Mouse (Mus musculus) hindbrain, embryonic 12.5 days (tissue): ENCODE data around the gene Prkca. TPM values are rescaled to one million over a fixed set of nuclear protein-coding genes. Genes with fewer than 3 reads are reported as not detected.
A peak's percentile ranks its signal among the peaks of the same experiment; 100 is the strongest.

Experiments used
- ATAC-seq: fragments of 200-750 bp; cut with Nextera tagmentation; 2 replicates; pipeline ENCODE4 v1.8.0; 2017; ENCODE audit warnings: moderate TSS enrichment; ENCODE audit not compliant: low FRiP score
- H3K27ac ChIP-seq: fragments of 300-500 bp; sonication (generic); 2 replicates; pipeline ENCODE4 v1.5.1; 2016; ENCODE audit warnings: mild to moderate bottlenecking
- H3K27me3 ChIP-seq: fragments of 300-500 bp; sonication (generic); 2 replicates; pipeline ENCODE4 v1.6.1; 2016; ENCODE audit warnings: mild to moderate bottlenecking
- H3K36me3 ChIP-seq: fragments of 300-500 bp; sonication (generic); 2 replicates; pipeline ENCODE4 v1.6.1; 2016; ENCODE audit warnings: mild to moderate bottlenecking
- H3K4me1 ChIP-seq: fragments of 300-500 bp; sonication (generic); 2 replicates; pipeline ENCODE4 v1.6.1; 2016
- H3K4me2 ChIP-seq: fragments of 300-500 bp; sonication (generic); replicated peaks from 2 replicates; pipeline ENCODE4 v1.6.1; 2016; ENCODE audit warnings: mild to moderate bottlenecking
- H3K4me3 ChIP-seq: fragments of 300-500 bp; sonication (generic); 2 replicates; pipeline ENCODE4 v1.5.1; 2016; ENCODE audit warnings: mild to moderate bottlenecking
- H3K9ac ChIP-seq: fragments of 300-500 bp; sonication (generic); 2 replicates; pipeline ENCODE4 v1.6.1; 2016; ENCODE audit warnings: mild to moderate bottlenecking, moderate library complexity
- H3K9me3 ChIP-seq: fragments of 300-500 bp; sonication (generic); replicated peaks from 2 replicates; pipeline ENCODE4 v1.6.1; 2016; ENCODE audit warnings: mild to moderate bottlenecking
- WGBS: fragments of 180-500 bp; shearing (Covaris S2); methylation state at CpG from one replicate; pipeline ENCODE4 v1.1.7; 2016; 5-methylcytosine and 5-hydroxymethylcytosine counted together
- polyA plus RNA-seq: library from polyadenylated mRNA; unstranded; fragments of >200 nt; fragmentation: Nextera tagmentation; extraction: Ambion mirVana; gene quantifications from 2 replicates; pipeline ENCODE4 v1.2.1, GENCODE M21; 2016

The Prkca gene
- polyA plus RNA-seq, 1 experiment from 2014 or later, result 8.3 TPM

DNA sequence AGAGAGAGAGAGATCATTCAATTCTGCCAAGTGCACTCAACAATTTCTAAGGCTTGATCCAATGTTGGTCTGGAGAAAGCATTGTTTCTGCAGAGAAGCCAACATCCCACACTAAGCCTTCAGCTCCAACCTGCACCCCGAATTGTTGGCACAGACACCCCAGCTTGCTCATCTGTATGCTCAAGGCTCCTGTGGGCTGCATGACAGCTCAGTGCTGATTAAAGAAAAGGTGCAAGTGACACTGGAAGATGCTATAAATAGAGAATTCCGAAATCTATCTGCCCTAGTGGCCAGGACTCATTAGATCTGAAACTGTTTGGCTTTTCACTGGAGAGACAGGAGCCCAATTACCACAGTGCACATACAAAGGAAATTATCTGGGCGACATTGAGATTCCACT is 207.4 kb downstream of the Prkca start:
- H3K36me3 ChIP-seq, result no peaks in the 10 kb centered on the region
- no peaks in the 10 kb centered on the region for H3K4me1 ChIP-seq
- H3K4me3 ChIP-seq, result no peak overlapping the region
- no peaks in the 10 kb centered on the region for H3K27me3 ChIP-seq
- ATAC-seq, result no peak
- no peaks in the 10 kb centered on the region for H3K9me3 ChIP-seq
- H3K9ac ChIP-seq, result no peak overlapping the region
- H3K27ac ChIP-seq, result no peak overlapping the region
- 72% methylated on average over 3 of the region's 3 CpGs for WGBS
- H3K4me2 ChIP-seq, result no peak overlapping the region

DNA sequence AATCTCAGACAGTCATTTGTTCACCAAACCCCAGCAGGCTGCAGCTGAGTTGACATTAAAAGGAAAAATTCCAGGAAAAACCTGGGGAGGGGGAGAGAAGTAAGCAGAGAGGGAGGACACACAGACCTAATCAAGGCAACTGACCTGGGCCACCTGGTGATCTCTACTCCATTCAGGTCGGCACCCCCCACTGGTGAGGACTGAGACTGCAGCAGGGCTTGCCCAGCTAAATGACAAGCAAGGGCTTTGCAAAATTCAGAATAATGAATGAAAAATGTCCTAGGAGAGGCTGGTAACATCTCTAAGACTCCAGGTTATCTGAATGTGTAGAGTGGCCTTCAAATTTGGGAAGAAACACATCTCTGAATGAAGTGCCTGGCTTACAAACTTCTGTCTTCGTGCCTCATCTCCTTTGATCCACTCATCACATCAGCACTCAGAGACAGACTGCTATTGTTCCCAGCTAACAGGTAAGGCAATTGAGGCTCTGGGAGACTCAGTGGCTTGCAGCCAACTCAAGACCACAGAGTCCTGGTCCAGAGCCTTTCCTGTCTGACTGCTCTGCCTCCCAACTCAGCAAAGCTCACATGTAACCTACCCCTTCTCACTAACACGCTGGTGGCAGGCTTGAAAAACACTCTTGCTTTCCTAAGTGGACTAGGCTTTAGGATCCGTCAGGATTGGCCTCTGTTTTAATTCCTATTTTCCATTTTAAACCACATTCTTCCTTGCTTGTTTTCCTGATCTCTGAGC is 208.1 kb downstream of the Prkca start:
- Histone ChIP-seq H3K4me1 (no peaks in the 10 kb centered on the region), H3K27ac (no peak overlapping the region), H3K36me3 (no peaks in the 10 kb centered on the region), H3K4me3 (no peak overlapping the region), H3K27me3 (no peaks in the 10 kb centered on the region), H3K9me3 (no peaks in the 10 kb centered on the region), H3K4me2 (no peak overlapping the region), H3K9ac (no peak overlapping the region)
- 24% methylated on average over 4 of the region's 4 CpGs for WGBS
- no peak for ATAC-seq

GRCm38 (mm10) chr11:108128593-108128992 is 215.1 kb downstream of the Prkca start:
- 0 out of 2 replicates have a peak, but pooled peaks have one; percentile 22 for ATAC-seq
- H3K4me2 ChIP-seq, result no peak overlapping the region
- no peaks in the 10 kb centered on the region for H3K36me3 ChIP-seq
- no peaks in the 10 kb centered on the region for H3K9me3 ChIP-seq
- 31% methylated on average over 5 of the region's 5 CpGs for WGBS
- no peak overlapping the region for H3K4me3 ChIP-seq
- H3K4me1 ChIP-seq, result no peaks in the 10 kb centered on the region
- no peaks in the 10 kb centered on the region for H3K27me3 ChIP-seq
- H3K9ac ChIP-seq, result no peak overlapping the region
- H3K27ac ChIP-seq, result no peak overlapping the region

DNA sequence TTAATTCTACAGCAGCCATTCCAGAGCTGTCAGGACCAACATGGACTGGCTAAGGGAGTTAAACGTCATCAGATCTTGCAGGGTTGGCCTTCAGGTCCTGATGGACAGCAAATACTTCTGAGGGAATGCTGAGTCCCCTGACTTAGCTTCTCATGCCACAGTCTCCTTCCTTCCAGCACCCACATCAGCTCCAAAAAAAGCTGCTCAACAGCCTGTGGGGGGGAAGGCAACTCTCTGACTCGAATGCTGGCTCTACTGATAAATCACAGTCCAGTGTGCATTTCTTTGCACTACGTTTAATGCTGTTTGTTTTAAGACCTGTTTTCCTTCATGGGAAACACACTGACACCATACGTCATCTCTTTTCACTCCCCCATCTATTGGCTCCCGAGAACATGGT is 215.8 kb downstream of the Prkca start:
- ATAC-seq, result no peak
- H3K4me3 ChIP-seq, result no peak overlapping the region
- H3K27ac ChIP-seq, result no peak overlapping the region
- no peaks in the 10 kb centered on the region for H3K9me3 ChIP-seq
- H3K4me1 ChIP-seq, result no peaks in the 10 kb centered on the region
- H3K27me3 ChIP-seq, result no peaks in the 10 kb centered on the region
- H3K9ac ChIP-seq, result no peak overlapping the region
- H3K36me3 ChIP-seq, result no peaks in the 10 kb centered on the region
- WGBS, result 87% methylated on average over 5 of the region's 5 CpGs
- no peak overlapping the region for H3K4me2 ChIP-seq

DNA sequence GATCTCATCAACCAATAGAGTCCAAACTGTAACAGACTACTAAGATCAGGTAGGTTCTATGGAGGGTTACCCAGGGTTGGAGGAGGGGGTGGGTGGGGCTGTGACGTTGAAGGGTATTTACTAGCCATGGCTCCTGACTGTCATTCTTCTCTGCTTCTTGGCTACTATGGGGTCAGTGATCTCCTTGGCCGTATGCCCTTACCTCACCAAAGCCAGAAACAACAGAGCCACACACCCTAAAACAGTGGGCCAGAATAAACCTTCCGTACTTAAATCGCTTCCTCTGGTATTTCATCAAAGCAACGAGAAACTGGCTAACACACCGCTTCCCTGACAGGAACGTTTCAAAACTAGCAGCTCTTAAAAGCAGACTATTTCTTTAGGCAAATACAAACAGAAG is 221.2 kb downstream of the Prkca start:
- ATAC-seq, result no peak
- no peaks in the 10 kb centered on the region for H3K36me3 ChIP-seq
- no peaks in the 10 kb centered on the region for H3K9me3 ChIP-seq
- no peak overlapping the region for H3K9ac ChIP-seq
- no peaks in the 10 kb centered on the region for H3K27me3 ChIP-seq
- H3K4me1 ChIP-seq, result no peaks in the 10 kb centered on the region
- H3K4me3 ChIP-seq, result no peak overlapping the region
- WGBS, result 89% methylated on average over 7 of the region's 7 CpGs
- H3K27ac ChIP-seq, result no peak overlapping the region
- no peak overlapping the region for H3K4me2 ChIP-seq

DNA sequence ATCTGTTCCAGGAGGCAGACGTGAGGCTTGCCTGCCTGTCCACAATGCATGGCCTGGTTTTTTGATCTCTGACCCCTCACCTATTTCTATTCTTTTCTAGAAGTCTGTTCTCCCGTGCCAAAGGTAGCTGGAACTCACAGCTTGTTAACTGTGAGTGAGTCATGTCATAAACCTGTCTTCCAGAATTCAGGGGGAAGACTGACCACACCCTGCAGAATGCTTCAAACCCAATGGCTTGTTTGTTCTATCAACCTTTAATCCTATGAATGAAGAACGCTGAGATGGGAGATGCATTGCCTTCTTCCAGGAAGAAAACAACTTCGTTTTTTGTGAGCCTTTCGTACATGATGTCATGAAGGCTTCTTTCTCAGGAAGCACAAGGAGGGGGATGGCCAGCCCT is 223.0 kb downstream of the Prkca start:
- H3K9me3 ChIP-seq, result no peaks in the 10 kb centered on the region
- 77% methylated on average over 5 of the region's 5 CpGs for WGBS
- no peaks in the 10 kb centered on the region for H3K36me3 ChIP-seq
- H3K9ac ChIP-seq, result no peak overlapping the region
- H3K4me1 ChIP-seq, result no peaks in the 10 kb centered on the region
- H3K4me2 ChIP-seq, result no peak overlapping the region
- ATAC-seq, result no peak
- no peaks in the 10 kb centered on the region for H3K27me3 ChIP-seq
- H3K4me3 ChIP-seq, result no peak overlapping the region
- H3K27ac ChIP-seq, result no peak overlapping the region

- H3K27me3 ChIP-seq, result no peaks in the 10 kb centered on the region
- no peaks in the 10 kb centered on the region for H3K36me3 ChIP-seq
- no peak overlapping the region for H3K9ac ChIP-seq
- H3K27ac ChIP-seq, result no peak overlapping the region
- ATAC-seq, result no peak
- no peaks in the 10 kb centered on the region for H3K4me1 ChIP-seq
- H3K4me3 ChIP-seq, result no peak overlapping the region
- H3K4me2 ChIP-seq, result no peak overlapping the region
- H3K9me3 ChIP-seq, result no peaks in the 10 kb centered on the region
- WGBS, result 81% methylated on average over 3 of the region's 3 CpGs
Observed at GRCm38 (mm10) chr11:108119785-108120184, 223.9 kb downstream of the Prkca start.

GRCm38 (mm10) chr11:108118814-108119213 is 224.9 kb downstream of the Prkca start:
- 86% methylated on average over 2 of the region's 2 CpGs for WGBS

GRCm38 (mm10) chr11:108118221-108118620 is 225.5 kb downstream of the Prkca start:
- WGBS, result 90% methylated on average over 5 of the region's 5 CpGs
- H3K4me1 ChIP-seq, result no peaks in the 10 kb centered on the region
- H3K9ac ChIP-seq, result no peak overlapping the region

More at GRCm38 (mm10) chr11:108118814-108119213, 224.9 kb downstream of the Prkca start:
- no peak overlapping the region for H3K27ac ChIP-seq
- H3K9me3 ChIP-seq, result no peaks in the 10 kb centered on the region
- H3K4me3 ChIP-seq, result no peak overlapping the region
- H3K4me1 ChIP-seq, result no peaks in the 10 kb centered on the region
- no peak overlapping the region for H3K9ac ChIP-seq
- no peak overlapping the region for H3K4me2 ChIP-seq
- H3K27me3 ChIP-seq, result no peaks in the 10 kb centered on the region
- ATAC-seq, result no peak
- no peaks in the 10 kb centered on the region for H3K36me3 ChIP-seq

GRCm38 (mm10) chr11:108117360-108118050 is 226.2 kb downstream of the Prkca start:
- Histone ChIP-seq H3K4me2 (no peak overlapping the region), H3K9ac (no peak overlapping the region), H3K9me3 (no peaks in the 10 kb centered on the region), H3K36me3 (no peaks in the 10 kb centered on the region), H3K4me3 (no peak overlapping the region), H3K27ac (no peak overlapping the region), H3K4me1 (no peaks in the 10 kb centered on the region), H3K27me3 (no peaks in the 10 kb centered on the region)
- no peak for ATAC-seq
- WGBS, result 87% methylated on average over 10 of the region's 10 CpGs

More at GRCm38 (mm10) chr11:108118221-108118620, 225.5 kb downstream of the Prkca start:
- Histone ChIP-seq H3K9me3 (no peaks in the 10 kb centered on the region), H3K36me3 (no peaks in the 10 kb centered on the region), H3K27ac (no peak overlapping the region), H3K27me3 (no peaks in the 10 kb centered on the region), H3K4me3 (no peak overlapping the region), H3K4me2 (no peak overlapping the region)
- ATAC-seq, result no peak

- H3K27ac ChIP-seq, result no peak overlapping the region
- no peak overlapping the region for H3K4me3 ChIP-seq
- no peaks in the 10 kb centered on the region for H3K27me3 ChIP-seq
- H3K9ac ChIP-seq, result no peak overlapping the region
- H3K36me3 ChIP-seq, result no peaks in the 10 kb centered on the region
- H3K4me1 ChIP-seq, result no peaks in the 10 kb centered on the region
- H3K4me2 ChIP-seq, result no peak overlapping the region
- H3K9me3 ChIP-seq, result no peaks in the 10 kb centered on the region
- ATAC-seq, result no peak
- 86% methylated on average over 3 of the region's 3 CpGs for WGBS
Observed at GRCm38 (mm10) chr11:108114091-108114490, 229.6 kb downstream of the Prkca start.

- ATAC-seq, result no peak
- WGBS, result 61% methylated on average over 3 of the region's 3 CpGs
Observed at GRCm38 (mm10) chr11:108112437-108112836, 231.3 kb downstream of the Prkca start.

GRCm38 (mm10) chr11:108104085-108104484 is 239.6 kb downstream of the Prkca start:
- Histone ChIP-seq H3K4me2 (no peak overlapping the region), H3K9ac (no peak overlapping the region), H3K27me3 (no peaks in the 10 kb centered on the region), H3K4me1 (no peaks in the 10 kb centered on the region), H3K27ac (no peak overlapping the region), H3K9me3 (no peaks in the 10 kb centered on the region), H3K36me3 (no peaks in the 10 kb centered on the region), H3K4me3 (no peak overlapping the region)
- 98% methylated on average over 6 of the region's 6 CpGs for WGBS
- no peak for ATAC-seq

More at GRCm38 (mm10) chr11:108112437-108112836, 231.3 kb downstream of the Prkca start:
- H3K27me3 ChIP-seq, result no peaks in the 10 kb centered on the region
- H3K4me3 ChIP-seq, result no peak overlapping the region
- no peak overlapping the region for H3K27ac ChIP-seq
- no peaks in the 10 kb centered on the region for H3K9me3 ChIP-seq
- H3K4me2 ChIP-seq, result no peak overlapping the region
- H3K36me3 ChIP-seq, result no peaks in the 10 kb centered on the region
- no peaks in the 10 kb centered on the region for H3K4me1 ChIP-seq
- H3K9ac ChIP-seq, result no peak overlapping the region
